Mouse (Mus musculus) heart, postnatal 36 days (tissue): ENCODE data around the gene Pstpip1. TPM values are rescaled to one million over a fixed set of nuclear protein-coding genes. Genes with fewer than 3 reads are reported as not detected.
A peak's percentile ranks its signal among the peaks of the same experiment; 100 is the strongest.

Experiments used
- DNase-seq, 2 experiments: peaks; one replicate each; pipeline ENCODE4 v3.0.0; 2021 to 2022
- intact Hi-C: fragments of 180-260 bp; cut with DNase I; formaldehyde crosslinking; loops from one replicate; pipeline ENCODE4 v1.15.1; 2025
- total RNA-seq, 2 experiments: library from RNA; stranded (reverse); gene quantifications; 2 replicates each; pipeline ENCODE4 v1.2.3; 2021

The Pstpip1 gene
- total RNA-seq, 2 experiments from 2014 or later, result 1.1 TPM

GRCm38 (mm10) chr9:56141776-56142175, 52.0 kb downstream of the Pstpip1 start:
- intact Hi-C loops, result no loop called here

DNA sequence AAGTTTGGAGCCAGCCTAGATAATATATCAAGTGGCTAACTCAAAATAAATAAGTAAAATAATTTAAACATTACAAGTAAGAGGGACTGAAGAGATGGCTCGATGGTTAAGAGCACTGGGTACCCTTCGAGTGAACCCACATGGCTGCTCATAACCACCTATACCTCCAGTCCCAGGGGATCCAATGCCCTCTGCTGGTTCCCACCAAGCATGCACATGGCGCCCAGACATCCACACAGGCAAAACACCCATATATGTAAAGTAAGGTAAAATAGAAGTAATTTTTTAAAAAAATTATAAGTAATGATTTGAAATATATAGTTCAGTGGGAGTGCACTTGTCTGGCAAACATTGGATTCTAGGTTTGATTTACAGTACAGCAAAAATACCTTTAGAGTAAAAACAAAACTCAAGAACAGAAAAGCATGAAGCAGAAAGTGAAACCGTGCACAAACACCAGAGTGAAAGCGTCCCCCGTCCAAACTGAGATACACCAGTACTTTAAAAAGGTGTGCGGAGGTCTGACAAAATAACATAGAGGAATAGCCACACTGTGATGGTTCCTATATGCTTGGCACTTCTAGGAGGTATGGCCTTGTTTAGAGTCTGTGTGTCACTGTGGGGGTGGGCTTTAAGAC, 54.7 kb downstream of the Pstpip1 start:
- DNase-seq, result no peak
- intact Hi-C loops, result no loop called here

More at GRCm38 (mm10) chr9:56141776-56142175, 52.0 kb downstream of the Pstpip1 start:
- no peak for DNase-seq

DNA sequence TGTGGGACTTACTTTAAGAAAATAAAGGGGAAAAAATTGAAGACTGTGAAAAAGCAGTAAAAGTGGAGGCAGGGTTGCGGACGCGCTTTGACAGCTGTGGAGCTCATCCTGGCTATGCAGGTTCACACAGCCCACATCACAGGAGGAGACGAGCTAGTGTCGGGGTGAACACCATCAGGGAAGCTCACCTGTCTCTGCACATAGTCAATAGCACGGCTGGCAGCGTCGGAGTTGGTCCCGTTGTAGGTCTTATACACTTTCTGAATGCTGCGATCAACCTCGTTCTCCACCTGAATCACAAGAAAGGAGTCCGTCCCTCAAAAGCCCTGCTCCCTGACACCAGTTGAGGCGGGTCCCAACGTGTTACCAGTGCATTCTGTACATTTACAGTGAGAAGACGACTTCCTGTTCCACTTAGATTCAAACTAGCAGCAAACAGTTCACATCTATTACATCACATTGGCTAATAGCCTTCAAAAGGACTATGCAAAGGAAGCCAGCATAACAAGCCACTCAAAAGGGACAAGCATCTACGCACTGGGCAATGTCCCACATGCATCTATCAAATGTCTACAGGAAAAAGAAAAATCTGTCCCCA, 56.7 kb downstream of the Pstpip1 start:
- DNase-seq, result no peak

DNA sequence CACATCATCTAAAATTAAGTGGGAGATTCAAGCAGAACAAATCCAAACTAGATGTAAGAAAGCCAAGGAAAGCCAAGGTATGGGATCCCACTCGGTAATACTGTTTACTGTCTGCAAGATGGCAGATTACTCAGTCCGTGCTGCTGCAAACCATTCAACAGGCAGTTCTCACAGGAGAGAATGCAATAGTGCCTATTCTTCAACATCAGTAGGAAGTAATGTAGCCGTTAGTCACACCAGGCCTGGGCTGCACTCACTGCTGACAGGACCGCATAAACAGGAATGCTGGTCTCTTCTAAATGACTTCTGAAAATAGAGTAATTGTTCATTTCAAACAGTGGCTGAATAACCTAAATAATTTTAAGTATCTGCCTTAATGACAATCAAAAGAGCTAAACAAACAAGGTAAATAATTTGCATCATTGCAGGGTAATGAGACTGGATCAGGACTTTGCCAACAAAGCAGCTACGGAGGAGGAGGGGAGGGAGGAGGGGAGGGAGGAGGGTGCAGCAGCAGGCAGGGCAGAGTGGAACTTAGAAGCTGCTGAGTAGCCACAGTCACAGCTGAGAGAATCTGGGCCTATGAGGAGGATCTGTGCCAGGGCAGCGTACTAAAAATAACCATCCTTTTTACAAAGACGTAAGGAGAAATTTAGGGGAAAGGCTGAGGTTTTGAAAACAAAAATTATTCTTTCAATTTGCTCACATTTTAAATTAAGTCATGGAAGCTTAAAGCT, 62.2 kb downstream of the Pstpip1 start:
- DNase-seq, result peak in 1 of 2 experiments; percentile 36
- intact Hi-C loops, result no loop called here

More for the DNA sequence above, 56.7 kb downstream of the Pstpip1 start:
- intact Hi-C loops, result no loop called here

- intact Hi-C loops, result no loop called here
- DNase-seq, result no peak
Observed at GRCm38 (mm10) chr9:56152482-56153007, 62.8 kb downstream of the Pstpip1 start.

DNA sequence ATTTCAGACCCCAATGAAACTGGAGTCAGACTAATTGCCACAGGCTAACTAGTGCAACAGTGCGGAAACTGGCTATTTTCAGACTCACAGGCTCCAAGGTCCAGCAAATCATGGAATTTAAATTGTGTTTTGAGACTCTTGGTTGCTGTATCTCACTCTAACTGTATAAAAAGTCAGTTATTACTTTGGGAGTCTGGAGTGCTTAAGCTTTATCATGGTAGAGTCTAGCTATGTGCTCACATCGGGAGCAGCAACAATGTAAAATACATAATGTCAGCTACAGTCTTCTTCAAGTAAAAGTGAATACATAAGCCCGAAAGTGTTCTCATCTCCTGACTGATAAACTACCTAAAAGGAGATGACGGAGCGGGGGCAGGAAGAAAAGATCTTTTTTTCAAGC, 64.8 kb downstream of the Pstpip1 start:
- intact Hi-C loops, result no loop called here
- DNase-seq, result no peak

- intact Hi-C loops, result no loop called here
- DNase-seq, result no peak
Observed at GRCm38 (mm10) chr9:56158077-56158476, 68.3 kb downstream of the Pstpip1 start.

DNA sequence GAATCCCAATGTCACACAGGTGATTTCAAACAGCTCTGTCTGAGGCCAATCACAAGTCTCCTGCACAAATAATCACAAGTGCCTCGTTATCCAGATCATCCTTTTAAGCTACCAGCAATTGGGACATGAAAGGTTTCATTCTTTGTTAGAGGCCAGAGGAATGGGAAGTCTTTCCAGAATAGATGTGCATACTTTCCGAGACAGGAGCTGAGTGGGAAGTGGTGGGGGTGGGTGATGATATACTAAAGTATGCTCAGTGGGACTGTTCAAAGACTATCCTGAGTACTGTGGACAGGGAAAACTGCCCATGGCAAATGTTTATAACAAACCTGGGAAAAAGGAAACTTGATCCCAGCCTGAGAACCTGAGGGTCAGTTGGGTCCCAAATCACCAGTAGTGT, 69.7 kb downstream of the Pstpip1 start:
- intact Hi-C loops, result no loop called here
- no peak for DNase-seq

DNA sequence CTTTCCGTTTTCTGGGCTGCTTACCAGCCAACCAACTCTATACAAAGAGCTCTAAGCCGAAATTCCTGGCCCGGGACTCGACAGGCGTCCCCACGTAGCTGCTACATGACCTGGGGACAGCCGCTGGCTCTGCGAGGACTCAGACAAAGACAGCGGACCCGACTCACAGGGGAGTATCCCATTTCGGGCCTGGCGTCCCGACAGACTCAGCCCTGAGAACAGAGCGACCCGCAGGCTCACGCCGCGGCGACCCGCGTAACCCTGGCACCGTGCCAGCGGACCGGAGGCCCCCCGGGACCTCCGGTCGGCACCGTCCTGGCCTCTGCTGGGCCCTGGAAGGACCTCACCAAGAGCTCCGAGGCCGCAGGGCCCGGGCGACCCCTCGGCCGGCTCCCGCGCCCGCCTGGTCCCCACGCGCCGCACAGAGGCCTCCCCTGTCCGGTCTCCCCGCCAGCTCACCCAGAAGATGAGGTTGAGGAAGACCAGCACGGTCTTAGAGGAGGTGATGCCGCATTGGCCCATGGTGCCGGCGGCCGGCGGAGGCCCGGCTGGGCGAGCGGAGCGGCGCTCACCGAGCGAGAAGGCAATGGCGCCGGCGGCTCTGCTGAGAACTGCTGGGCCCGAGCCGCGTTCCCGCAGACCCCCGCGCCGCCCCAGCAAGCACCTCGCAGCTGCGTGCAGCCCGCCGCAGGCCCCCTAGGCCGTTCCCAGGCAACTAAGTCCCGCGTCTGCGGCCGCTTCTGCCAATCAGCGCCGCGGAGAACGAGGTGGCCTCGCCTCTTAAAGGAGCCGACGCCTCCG, 70.8 kb downstream of the Pstpip1 start:
- intact Hi-C loops, result no loop called here

GRCm38 (mm10) chr9:56165377-56165776, 75.6 kb downstream of the Pstpip1 start, which contains the start of gene Tspan3:
TSS of gene Tspan3 (minus strand) at chr9:56165477.
- intact Hi-C loops, result no loop called here

More for the DNA sequence above, 70.8 kb downstream of the Pstpip1 start:
- peak; percentile 86 to 91 for DNase-seq

DNA sequence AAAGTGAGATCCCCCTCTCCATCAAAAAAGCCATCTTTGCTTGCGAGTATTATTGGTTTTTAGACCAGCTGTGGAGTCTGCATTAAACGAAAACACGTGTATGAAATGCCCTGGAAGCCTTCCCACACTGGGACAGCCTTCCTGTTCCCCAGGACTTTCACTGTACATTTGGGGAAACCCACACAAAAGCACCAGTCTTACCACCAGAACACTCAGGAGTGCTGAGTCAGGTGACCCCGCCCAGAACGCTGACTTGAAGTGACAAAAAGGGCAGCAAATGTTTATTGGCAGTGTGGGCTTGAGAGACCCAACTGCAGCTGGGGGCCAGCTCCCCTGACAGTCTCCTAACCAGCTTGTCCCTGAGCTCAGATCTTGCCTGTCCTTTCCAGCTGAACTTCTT, 76.4 kb downstream of the Pstpip1 start:
- intact Hi-C loops, result no loop called here
- no peak for DNase-seq

More at GRCm38 (mm10) chr9:56165377-56165776, 75.6 kb downstream of the Pstpip1 start, which contains the start of gene Tspan3:
- DNase-seq, result no peak

DNA sequence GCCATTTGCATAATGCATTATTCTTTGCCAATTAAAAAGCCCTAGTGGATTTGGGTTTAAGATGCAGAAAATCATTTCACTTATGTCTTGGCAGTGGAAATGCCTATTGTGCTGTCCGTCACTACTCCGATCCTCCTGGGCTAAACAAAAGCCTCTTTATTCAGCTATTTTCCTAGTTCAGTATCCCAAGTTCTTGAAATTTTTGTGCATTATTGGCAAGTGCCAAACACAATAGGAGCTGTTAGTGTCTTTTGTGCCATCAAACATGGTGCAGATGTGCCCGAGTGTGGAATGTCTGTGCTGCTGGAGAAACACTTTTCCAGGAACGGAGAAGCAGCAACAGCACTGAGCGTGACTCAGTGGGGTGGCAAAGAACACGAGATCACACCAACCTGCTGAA, 77.9 kb downstream of the Pstpip1 start:
- intact Hi-C loops, result no loop called here
- no peak for DNase-seq

GRCm38 (mm10) chr9:56175316-56175715, 85.6 kb downstream of the Pstpip1 start:
- intact Hi-C loops, result no loop called here
- DNase-seq, result no peak

DNA sequence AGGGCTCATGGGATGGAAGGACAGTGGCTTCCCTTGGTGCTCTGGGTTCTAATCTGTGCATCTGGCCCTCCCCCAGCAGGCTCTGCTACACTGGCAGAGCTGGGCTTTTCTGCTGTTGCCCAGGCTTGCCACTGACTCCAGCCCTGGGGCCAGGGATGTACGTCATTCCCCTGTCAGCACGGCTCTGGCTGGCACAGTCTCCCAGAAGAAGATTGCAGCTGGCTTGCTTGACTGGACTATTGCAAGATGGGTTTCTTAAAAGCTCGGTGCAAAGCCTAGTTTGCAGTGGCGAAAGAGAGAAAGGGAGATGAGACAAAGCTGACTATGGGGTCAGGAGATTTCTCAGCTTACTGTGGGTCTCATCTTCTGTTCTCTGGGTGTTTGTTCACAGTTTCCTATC, 87.6 kb downstream of the Pstpip1 start:
- intact Hi-C loops, result no loop called here
- DNase-seq, result no peak

Other genes with a start within 250 kb of the Pstpip1 start
- gene Scaper, start 151.8 kb upstream of the Pstpip1 start, total RNA-seq, result 10 to 100 TPM; 16.8 to 17.3 TPM
- gene 4930563M21Rik, start 79.4 kb upstream of the Pstpip1 start, total RNA-seq, result not detected
- 10 to 100 TPM; 26.7 to 29.1 TPM for gene Rcn2, start 48.1 kb upstream of the Pstpip1 start, total RNA-seq
- gene Tspan3, start 75.5 kb downstream of the Pstpip1 start, total RNA-seq, result 100 to 1,000 TPM; 183 to 184 TPM